Mouse (Mus musculus) testis, adult 2 months (tissue): ENCODE measurements around the gene Plscr5. TPM values are rescaled to one million over a fixed set of nuclear protein-coding genes. Genes with fewer than 3 reads are reported as not detected.
A peak's percentile ranks its signal among the peaks of the same experiment; 100 is the strongest.

Source experiments
- H3K27ac ChIP-seq: fragments of 200-500 bp; 2 replicates; pipeline ENCODE4 v1.5.1; 2012; ENCODE audit warnings: low read depth, low read length; ENCODE audit not compliant: control insufficient read depth, insufficient read depth
- H3K27me3 ChIP-seq: fragments of 200-500 bp; 2 replicates; pipeline ENCODE4 v1.6.1; 2012; ENCODE audit warnings: mild to moderate bottlenecking, low read length, moderate library complexity; ENCODE audit not compliant: control insufficient read depth, insufficient read depth
- H3K36me3 ChIP-seq: fragments of 200-500 bp; 2 replicates; pipeline ENCODE4 v1.6.1; 2012; ENCODE audit warnings: mild to moderate bottlenecking, low read length; ENCODE audit not compliant: control insufficient read depth, insufficient read depth
- H3K4me1 ChIP-seq: fragments of 200-500 bp; 2 replicates; pipeline ENCODE4 v1.6.1; 2012; ENCODE audit warnings: low read length; ENCODE audit not compliant: control insufficient read depth, insufficient read depth
- H3K4me3 ChIP-seq: fragments of 200-500 bp; 2 replicates; pipeline ENCODE4 v1.5.1; 2012; ENCODE audit warnings: low read depth, mild to moderate bottlenecking, low read length, moderate library complexity, mixed read lengths; ENCODE audit not compliant: control insufficient read depth
- CTCF ChIP-seq: fragments of 200-500 bp; IDR thresholded peaks from 2 replicates; pipeline ENCODE4 v1.5.1; 2012; ENCODE audit warnings: low read depth, mild to moderate bottlenecking, inconsistent platforms, low read length, moderate library complexity; ENCODE audit not compliant: control insufficient read depth, insufficient read depth, insufficient replicate concordance
- POLR2A ChIP-seq: fragments of 200-500 bp; IDR thresholded peaks from 2 replicates; pipeline ENCODE4 v1.6.1; 2012; ENCODE audit warnings: low read depth, mild to moderate bottlenecking, inconsistent platforms, low read length, moderate library complexity; ENCODE audit not compliant: control insufficient read depth
- polyA plus RNA-seq: library from polyadenylated mRNA; depleted of rRNA; stranded (reverse); fragments of >200 nt; gene quantifications from 2 replicates; pipeline ENCODE4 v1.2.3, GENCODE M21; 2012; rRNA removed

The Plscr5 gene
- polyA plus RNA-seq, 1 experiment: not detected

DNA sequence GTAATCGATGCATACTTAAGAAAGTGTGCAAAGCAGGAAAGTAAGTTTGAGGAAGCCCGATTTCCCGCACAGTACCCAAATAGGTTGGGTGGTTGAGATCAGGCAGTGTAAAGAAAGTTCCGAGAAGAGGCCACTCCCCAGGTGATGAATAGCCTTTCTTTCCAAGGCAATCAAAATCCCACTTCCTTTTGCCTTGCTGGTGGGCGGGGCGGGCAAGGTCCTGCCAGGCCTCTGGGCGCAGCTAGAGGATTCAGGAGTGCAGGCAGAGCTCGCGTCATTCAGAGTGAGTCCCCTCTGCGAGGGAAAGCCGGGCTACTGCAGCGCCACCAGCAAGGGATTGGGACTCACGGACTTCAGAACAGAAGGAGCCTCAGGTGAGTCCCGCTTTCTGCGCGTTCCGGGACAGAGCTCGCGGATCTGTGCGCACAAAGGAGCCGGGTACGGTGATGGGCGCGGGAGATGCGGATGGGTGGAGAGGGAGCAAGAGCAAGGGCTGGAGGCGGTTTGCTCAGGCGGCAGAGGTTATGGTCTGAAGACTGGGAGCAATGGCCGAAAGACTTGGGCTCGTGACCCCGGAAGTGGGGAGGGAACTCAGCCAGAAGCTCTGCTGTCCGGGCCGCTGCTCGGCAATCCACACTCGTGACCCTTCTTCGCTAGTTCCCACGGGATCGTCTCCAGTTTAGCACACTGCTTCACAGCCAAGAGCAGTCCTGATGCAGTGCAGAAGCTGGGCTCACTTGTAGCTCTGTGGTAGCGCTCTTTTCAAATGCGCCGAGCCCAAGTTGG lies 57.4 kb downstream of the Plscr5 start:
- Histone ChIP-seq H3K27me3 (no peaks in the 10 kb centered on the region), H3K4me1 (peaks cover 6% of the 10 kb centered on the region), H3K27ac (no peak overlapping the region), H3K36me3 (no peaks in the 10 kb centered on the region), H3K4me3 (peak overlapping the region; percentile 94)
- no peak for TF ChIP-seq POLR2A
- TF ChIP-seq CTCF: no peak

GRCm38 (mm10) chr9:92252718-92253117 lies 60.0 kb downstream of the Plscr5 start:
- Histone ChIP-seq H3K27me3 (no peaks in the 10 kb centered on the region), H3K4me3 (no peak overlapping the region), H3K4me1 (peaks cover 6% of the 10 kb centered on the region), H3K27ac (no peak overlapping the region), H3K36me3 (no peaks in the 10 kb centered on the region)
- no peak for TF ChIP-seq CTCF
- TF ChIP-seq POLR2A: no peak

GRCm38 (mm10) chr9:92253585-92254321 lies 61.0 kb downstream of the Plscr5 start:
- no peaks in the 10 kb centered on the region for H3K36me3 ChIP-seq
- no peak for TF ChIP-seq POLR2A
- no peak for TF ChIP-seq CTCF
- H3K4me3 ChIP-seq: no peak overlapping the region
- H3K27ac ChIP-seq: no peak overlapping the region
- H3K4me1 ChIP-seq: peaks cover 6% of the 10 kb centered on the region
- H3K27me3 ChIP-seq: no peaks in the 10 kb centered on the region

Other genes starting within 250 kb of the Plscr5 start
- gene Plscr1, start 56.8 kb downstream of the Plscr5 start, polyA plus RNA-seq: 0.28 and 0.42 TPM in 2 replicates
- gene Plscr2, start 82.7 kb downstream of the Plscr5 start, polyA plus RNA-seq: 0.71 and 0.88 TPM in 2 replicates
- 139 and 170 TPM in 2 replicates for gene 1700057G04Rik, start 116.4 kb downstream of the Plscr5 start, polyA plus RNA-seq